Mouse (Mus musculus): ENCODE measurements around the gene Bri3bp.

Bri3bp gene

DNA sequence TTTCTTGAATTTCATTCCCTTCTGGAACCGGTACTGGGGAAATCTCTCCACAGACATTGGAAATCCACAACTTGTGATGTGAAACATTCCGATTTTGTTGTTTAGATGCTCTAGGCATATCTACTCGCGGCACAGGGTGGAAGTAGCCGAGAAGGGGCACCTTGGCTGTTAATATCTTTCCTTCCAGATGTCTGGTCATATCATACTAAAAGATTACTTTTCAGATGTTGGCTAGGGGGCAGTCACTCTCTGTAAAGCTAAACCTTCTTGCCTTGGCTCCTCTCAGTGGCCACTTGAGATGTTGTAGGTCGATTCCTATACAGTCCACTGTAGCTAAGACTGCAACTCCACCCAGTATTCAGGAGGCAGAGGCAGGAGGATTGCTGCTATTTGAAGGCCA, 14.7 kb downstream of the Bri3bp start:
- DNase-seq: no peak

DNA sequence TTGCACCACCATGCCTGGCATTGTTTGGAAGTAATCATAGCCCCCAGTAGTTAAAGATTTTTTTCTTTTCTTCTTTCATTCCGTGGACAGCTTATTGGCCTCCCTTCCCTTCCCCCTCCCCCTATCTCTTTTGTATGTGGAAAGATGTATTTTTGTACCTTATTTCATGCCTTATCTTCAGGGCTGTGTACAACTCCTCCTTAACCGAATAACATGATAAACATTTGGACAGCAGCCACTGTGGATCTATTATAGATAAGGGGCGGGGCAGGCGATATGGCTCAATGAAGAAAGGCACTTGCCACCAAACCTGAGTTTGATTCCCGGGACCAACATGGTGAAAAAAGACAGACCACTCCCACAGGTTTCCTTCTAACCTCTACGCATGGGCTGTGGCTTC, 16.2 kb downstream of the Bri3bp start:
- no peak for DNase-seq

DNA sequence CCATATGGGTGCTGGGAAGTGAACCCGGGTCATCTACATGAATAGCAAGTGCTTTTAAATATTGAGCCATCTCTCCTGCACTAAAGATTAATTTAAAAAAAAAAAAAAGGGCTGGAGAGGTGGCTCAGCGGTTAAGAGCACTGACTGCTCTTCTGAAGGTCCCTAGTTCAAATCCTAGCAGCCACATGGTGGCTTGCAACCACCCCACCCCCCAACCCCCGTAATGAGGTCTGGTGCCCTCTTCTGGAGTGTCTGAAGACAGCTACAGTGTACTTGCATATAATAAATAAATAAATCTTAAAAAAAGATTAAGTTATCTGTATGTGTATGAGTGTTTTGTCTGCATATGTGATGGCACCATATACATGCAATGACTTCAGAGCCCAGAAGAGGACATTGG, 19.2 kb downstream of the Bri3bp start:
- DNase-seq: no peak

DNA sequence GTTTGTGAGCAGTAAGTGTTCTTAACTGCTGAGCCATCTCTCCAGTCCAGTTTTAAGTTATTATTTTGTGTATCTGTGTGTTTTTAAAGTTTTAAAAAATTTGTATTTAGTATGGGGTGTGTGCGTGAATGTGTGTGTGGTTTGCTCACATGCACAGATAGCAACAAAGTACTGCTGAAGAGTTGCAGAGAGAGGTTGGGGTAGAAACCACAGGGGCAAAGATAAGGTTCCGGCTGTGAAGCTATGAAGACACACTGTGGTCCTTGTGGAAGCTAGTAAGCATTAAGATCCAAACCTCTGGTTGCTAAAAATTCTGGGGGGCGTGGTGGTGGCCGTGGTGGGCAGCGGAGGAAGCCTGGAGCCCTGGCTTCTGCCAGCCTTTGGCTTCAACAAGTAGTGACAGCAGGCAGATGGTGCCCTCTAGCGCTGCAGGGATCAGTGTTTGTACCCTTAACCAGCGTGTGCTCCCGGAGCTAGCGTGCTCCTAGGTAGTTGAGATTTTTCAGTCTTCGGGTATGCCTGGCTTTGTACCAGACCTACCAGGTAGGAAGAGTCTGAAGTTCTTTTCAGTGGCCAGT, 20.6 kb downstream of the Bri3bp start:
- DNase-seq: peak; percentile 41 to 44

- DNase-seq: no peak
These were observed 23.8 kb downstream of the Bri3bp start for GRCm38 (mm10) chr5:125465192-125465591.

DNA sequence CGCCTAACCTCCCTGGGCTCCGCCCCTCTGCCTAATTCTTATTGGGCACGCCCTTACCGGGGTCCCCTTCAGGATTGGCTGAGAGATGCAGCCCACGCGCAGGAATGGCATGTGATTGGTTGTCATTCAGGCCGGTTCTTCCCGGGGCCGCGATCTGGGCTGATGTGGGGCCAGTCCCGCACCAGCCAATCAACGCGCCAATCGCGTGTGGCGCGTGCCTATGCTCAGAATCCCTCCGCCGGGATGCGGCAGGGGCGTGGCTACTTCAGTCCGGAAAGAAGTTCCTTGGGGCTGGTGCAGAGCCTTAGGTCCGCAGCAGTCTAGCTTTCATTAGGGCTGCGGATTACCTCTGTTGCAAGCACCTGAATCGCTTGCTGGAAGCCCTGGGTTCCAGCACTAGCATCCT, 24.3 kb downstream of the Bri3bp start:
- DNase-seq: peak; percentile 96 to 97

DNA sequence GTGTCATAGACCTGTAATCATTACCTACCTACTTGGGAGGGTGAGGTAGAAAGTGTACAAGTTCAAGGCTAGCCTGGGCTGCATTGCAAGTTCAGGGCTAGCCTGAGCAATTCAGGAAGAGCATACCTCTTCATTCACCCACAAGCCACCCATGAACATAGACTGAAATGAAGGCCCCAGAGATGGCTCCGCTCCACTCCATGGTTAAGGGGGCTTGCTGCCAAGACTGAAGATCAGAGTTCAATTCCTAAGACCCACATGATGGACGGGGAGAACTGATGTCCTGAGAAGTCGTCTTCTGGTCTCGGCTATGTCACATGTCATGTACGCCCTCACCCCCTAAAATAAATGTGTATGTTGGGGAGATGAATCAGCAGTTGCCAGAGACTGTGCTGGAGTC, 25.1 kb downstream of the Bri3bp start:
- DNase-seq: no peak

GRCm38 (mm10) chr5:125467261-125467660, 25.9 kb downstream of the Bri3bp start:
- no peak for DNase-seq

GRCm38 (mm10) chr5:125470713-125471112, 29.3 kb downstream of the Bri3bp start:
- no peak for DNase-seq

DNA sequence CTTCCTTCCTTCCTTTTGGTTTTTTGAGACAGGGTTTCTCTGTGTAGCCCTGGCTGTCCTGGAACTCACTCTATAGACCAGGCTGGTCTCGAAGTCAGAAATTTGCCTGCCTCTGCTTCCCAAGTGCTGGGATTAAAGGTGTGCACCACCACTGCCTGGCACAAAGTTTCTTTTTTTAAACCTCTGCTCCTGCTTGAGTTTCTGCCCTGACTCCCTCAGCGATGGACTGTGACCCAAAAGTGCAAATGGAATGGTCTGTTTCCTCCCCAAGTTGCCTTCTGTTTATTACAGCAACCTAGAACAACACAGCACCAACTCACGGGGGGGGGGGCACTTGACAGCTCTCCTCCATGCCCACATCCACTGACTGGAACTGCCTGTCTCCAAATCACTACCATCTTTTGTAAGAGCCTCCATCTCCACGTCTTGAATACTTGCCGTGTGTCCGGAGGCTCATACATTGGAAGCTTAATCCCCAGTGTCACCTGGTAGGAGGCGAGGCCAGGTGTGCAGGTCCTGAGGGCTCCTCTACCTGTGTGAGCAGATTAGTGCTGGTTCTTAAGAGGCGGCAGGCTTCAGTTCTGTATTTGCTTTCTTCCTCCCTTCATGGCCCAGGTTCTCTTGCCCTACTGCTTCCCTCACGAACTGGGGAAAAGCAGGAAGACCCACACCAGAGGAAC, 31.6 kb downstream of the Bri3bp start:
- no peak for DNase-seq

DNA sequence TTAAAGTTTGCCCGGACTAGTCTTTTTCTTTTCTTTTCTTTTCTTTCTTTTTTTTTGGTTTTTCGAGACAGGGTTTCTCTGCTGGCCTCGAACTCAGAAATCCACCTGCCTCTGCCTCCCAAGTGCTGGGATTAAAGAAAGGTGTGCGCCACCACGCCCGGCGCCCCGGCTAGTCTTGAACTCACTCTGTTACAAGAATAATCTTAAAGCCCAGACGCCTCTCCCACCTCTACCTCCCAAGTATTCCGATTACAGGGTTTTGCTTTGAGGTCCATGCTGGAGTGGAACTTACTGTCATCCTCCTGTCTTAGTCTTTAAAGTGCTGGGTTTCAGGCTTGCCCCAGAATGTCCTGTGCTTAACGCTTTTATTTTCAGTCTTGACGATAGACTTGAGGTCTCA, 33.7 kb downstream of the Bri3bp start:
- DNase-seq: no peak

- peak; percentile 94 to 95 for DNase-seq
These were observed 34.4 kb downstream of the Bri3bp start, which contains the start of gene Aacs for GRCm38 (mm10) chr5:125475601-125476285. Gene Aacs (plus strand): TSS chr5:125475814.

DNA sequence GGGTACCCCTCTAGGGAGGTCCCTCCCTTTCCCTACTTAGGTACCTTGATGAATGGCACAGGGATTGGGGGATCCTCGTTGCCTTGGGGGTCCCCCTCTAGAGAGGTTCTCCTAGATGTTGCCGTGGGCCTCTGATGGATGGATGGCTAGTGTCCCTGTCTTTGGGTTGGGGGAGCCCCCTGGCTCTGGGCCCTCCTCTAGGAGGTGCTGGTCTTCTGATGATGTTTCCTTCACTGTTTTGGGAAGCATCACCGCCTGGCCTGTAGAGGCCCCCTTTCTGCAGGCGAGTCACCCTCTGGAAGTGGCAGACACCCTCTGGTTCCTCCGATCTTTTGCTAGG, 34.9 kb downstream of the Bri3bp start:
- peak in 1 of 2 experiments; percentile 19 for DNase-seq

- no peak for DNase-seq
These were observed 35.4 kb downstream of the Bri3bp start for GRCm38 (mm10) chr5:125476799-125477198.

DNA sequence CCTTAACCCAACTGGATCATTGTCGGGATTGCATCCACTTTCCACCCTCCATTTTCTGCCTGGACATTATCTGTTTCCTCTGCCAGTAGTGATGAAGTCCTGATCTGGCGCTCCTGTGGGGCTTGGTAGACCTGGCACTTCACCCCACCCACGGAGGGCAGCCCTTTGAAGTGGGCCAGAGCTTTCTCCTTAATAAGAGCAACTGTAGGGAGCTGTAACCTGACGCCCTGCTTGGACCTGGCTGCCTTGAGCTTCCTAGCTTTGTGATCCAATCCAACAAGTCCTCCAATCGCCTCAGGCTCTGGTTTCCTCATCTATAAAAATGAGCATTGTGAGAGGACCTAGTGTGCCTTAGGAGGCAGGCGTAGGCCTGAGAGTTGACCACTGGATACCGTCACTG, 36.2 kb downstream of the Bri3bp start:
- no peak for DNase-seq

GRCm38 (mm10) chr5:125478037-125478436, 36.7 kb downstream of the Bri3bp start:
- no peak for DNase-seq

DNA sequence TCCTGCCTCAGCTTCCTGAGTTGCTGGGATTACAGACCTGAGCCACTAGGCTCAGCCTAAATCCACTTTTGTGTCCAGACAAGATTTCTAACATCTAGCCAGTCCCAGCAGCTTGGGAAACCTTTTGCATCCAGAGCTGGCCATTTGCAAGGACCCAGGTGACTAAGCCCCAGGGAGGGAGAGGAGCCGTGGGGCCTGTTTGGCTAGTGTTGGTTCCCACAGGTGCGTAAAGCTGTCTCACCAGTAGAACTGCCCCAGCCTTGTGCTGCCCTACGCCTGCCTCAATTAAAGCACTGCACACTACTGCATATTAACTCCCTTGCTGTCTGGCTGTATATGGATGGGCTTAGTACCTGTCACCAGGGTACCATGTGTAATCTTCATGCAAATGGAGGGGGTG, 38.0 kb downstream of the Bri3bp start:
- no peak for DNase-seq

DNA sequence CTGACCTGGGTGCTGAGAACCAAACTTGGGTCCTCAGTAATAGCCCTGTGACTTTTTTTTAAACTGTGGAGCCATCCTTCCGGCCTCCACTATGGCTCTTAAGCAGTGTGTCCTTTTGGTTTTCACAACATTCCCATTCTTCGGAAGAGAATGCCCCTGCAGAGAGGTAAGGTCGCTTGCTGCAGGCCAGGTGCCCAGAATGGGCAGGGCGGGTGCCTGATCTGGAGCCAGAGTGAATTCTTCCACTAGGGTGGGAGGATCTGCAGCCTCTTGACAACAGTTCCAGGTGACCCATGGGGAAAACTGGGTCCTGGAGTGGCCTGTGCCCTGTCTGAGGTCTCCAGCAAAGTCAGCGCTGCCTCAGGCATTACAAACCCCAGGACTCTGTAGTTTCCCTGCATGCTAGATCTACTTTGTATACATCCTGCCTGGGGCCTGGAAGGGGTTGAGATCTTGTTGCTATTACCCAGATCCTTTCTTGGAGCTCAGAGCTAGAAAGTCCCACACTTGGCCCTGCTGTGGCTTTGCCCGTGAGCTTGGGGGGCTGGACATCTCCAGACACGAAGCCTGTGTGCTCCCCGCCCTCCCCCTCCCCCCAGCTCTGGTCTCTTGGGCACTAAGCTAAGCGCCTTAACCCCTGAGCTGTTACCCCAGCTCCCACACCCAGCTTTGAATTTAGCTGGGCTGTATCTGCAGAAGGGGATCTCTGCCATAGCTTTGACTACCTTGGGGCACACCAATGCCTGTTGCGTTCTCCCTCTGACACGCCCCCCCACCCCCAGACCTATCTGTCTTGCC, 39.3 kb downstream of the Bri3bp start:
- no peak for DNase-seq

GRCm38 (mm10) chr5:125482474-125482873, 41.1 kb downstream of the Bri3bp start:
- DNase-seq: no peak

DNA sequence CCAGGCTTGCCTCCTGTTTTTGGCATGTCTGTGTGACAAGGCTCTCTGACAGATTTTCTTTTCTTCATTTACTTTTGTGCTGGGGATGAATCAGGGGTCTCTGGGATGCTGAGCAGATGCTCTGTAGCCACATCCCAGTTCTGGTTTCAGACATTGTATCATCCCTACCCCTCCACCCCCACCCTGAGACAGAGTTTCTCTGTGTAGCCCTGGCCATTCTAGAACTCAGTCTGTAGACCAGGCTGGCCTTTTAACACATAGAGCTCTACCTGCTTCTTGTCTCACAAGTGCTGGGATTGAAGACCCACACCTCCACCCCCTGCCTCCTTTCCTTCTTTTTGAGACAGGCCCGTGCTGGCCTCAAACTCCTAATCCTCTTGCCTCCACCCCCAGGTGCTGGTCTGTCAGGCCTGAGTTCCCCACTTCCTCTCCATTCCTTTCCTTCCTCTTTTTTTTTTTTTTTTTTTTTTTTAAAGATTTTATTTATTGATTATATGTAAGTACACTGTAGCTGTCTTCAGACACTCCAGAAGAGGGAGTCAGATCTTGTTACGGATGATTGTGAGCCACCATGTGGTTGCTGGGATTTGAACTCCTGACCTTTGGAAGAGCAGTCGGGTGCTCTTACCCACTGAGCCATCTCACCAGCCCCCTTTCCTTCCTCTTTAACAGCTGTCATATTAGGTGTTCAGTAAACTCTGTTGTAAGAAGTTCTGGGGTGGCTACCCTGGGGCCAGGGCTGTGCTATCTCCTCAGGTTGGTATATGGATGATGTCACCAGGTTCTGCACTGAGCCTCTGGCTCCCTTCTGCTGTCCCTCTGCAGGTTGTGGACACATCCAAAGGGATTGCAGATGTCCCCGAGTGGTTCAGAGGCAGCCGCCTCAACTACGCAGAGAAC, 42.6 kb downstream of the Bri3bp start:
- DNase-seq: no peak

DNA sequence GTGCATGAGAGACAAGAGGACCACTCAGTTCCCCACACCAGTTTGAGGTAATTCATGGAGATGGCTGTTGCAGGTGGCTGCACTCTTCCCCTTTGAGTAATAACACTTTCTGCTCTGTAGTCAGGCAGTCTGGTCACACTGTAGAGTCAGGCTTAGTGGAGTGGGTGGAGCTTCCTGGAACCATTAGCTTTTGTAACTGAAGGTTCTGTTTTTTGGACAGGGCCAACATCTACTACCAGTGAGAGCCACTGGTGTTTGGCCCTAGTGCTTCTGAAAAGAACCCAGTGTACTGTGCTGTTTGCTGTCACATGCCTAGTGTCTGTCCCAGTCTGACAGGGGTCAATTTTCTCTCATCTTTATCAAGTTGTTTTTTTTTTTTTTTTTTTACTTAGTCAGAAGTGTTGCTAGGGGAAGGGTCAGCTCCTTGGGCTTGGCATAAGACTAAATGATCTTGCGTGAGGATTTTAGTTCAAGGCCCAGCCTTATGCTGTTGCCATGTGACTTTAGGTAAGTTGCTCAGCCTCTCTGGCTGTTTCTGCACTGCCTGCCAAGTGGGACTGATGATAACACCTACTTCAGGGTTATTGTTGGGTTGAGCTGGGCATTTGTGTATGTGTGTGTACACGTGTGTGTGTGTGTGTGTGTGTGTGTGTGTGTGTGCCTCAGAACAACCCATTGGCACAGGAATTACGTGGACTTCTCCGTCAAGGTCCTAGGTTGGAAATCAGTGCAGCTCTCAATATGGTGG, 43.8 kb downstream of the Bri3bp start:
- no peak for DNase-seq

DNA sequence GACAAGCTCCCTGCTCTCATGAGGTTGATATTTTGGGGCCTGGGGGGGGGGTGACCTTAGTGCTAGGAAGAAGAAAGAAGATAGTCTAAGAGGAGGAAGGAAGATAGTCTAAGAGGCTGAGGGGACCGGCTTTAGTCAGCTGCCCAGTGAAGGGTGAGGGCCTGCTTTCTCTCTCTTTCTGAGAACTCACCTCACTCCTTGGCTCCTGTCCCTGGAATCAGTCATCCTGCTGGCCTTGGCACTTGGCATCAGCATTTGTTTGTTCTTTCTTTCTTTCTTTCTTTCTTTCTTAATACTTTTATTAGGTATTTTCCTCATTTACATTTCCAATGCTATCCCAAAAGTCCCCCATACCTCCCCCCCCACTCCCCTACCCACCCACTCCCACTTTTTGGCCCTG, 44.7 kb downstream of the Bri3bp start:
- DNase-seq: no peak

Measured in thymus, adult 18-20 months (tissue).